Mouse (Mus musculus) heart, postnatal 14 days (tissue): Measurements from ENCODE around the gene Slc38a4. TPM values are rescaled to one million over a fixed set of nuclear protein-coding genes. Genes with fewer than 3 reads are reported as not detected.
A peak's percentile ranks its signal among the peaks of the same experiment; 100 is the strongest.

Source experiments
- DNase-seq, 2 experiments: peaks; one replicate each; pipeline ENCODE4 v3.0.0; 2021 to 2022
- intact Hi-C: fragments of 180-260 bp; cut with DNase I; formaldehyde crosslinking; loops from one replicate; pipeline ENCODE4 v1.15.1; 2025
- long read RNA-seq, 2 experiments: library from polyadenylated mRNA; stranded (forward); transcript quantifications; one replicate each; pipeline ENCODE4 v2.0.0; 2021
- total RNA-seq, 2 experiments: library from RNA; stranded (reverse); gene quantifications; 2 replicates each; pipeline ENCODE4 v1.2.3; 2021

Gene Slc38a4
- total RNA-seq = 10 to 100 TPM; 19.7 to 30.1 TPM
- long read RNA-seq, experiment 1, transcript Slc38a4-201 (16 exons, 3,932 nt) = major isoform, 24 of 31 reads
- long read RNA-seq, experiment 1, partial matches to known transcripts = 2 of 31 reads
- long read RNA-seq, experiment 1, other reads (novel, unspliced or antisense) = 5 of 31 reads
- long read RNA-seq, experiment 2, transcript Slc38a4-201 (16 exons, 3,932 nt) = major isoform, 16 of 19 reads
- long read RNA-seq, experiment 2, partial matches to known transcripts = 0 of 19 reads
- long read RNA-seq, experiment 2, other reads (novel, unspliced or antisense) = 2 of 19 reads

- intact Hi-C loops = no loop called here
- peak in 1 of 2 experiments; percentile 28 for DNase-seq
Observed at GRCm38 (mm10) chr15:97055794-97056193, at the start of gene Slc38a4. Gene Slc38a4, minus strand, starts transcription at chr15:97055956.

- intact Hi-C loops = no loop called here
Observed at GRCm38 (mm10) chr15:97104889-97105391, 49.2 kb upstream of the Slc38a4 start.

GRCm38 (mm10) chr15:97104048-97104447 lies 48.3 kb upstream of the Slc38a4 start:
- no peak for DNase-seq
- intact Hi-C loops = no loop called here

More at GRCm38 (mm10) chr15:97104889-97105391, 49.2 kb upstream of the Slc38a4 start:
- DNase-seq = no peak

- intact Hi-C loops = loop anchor here (2.0 kb wide), 1 partner anchor 100 kb away; no protein-coding TSS in a partner anchor
- peak; percentile 32 to 72 for DNase-seq
Observed at GRCm38 (mm10) chr15:97102811-97103210, 47.1 kb upstream of the Slc38a4 start.

GRCm38 (mm10) chr15:97102181-97102580 lies 46.4 kb upstream of the Slc38a4 start:
- peak; percentile 62 to 76 for DNase-seq
- intact Hi-C loops = loop anchor here (2.0 kb wide), 1 partner anchor 99 kb away; no protein-coding TSS in a partner anchor

- intact Hi-C loops = no loop called here
- DNase-seq = no peak
Observed at GRCm38 (mm10) chr15:97099101-97099500, 43.3 kb upstream of the Slc38a4 start.

- intact Hi-C loops = no loop called here
- no peak for DNase-seq
Observed at GRCm38 (mm10) chr15:97097548-97097947, 41.8 kb upstream of the Slc38a4 start.

GRCm38 (mm10) chr15:97089526-97089925 lies 33.8 kb upstream of the Slc38a4 start:
- intact Hi-C loops = no loop called here
- DNase-seq = no peak

GRCm38 (mm10) chr15:97085833-97086232 lies 30.1 kb upstream of the Slc38a4 start:
- no peak for DNase-seq
- intact Hi-C loops = no loop called here

GRCm38 (mm10) chr15:97077665-97078064 lies 21.9 kb upstream of the Slc38a4 start:
- intact Hi-C loops = no loop called here

GRCm38 (mm10) chr15:97076092-97076491 lies 20.3 kb upstream of the Slc38a4 start:
- intact Hi-C loops = no loop called here
- DNase-seq = no peak

More at GRCm38 (mm10) chr15:97077665-97078064, 21.9 kb upstream of the Slc38a4 start:
- DNase-seq = no peak

GRCm38 (mm10) chr15:97075240-97075639 lies 19.5 kb upstream of the Slc38a4 start:
- intact Hi-C loops = no loop called here
- DNase-seq = no peak

- intact Hi-C loops = no loop called here
- no peak for DNase-seq
Observed at GRCm38 (mm10) chr15:97072859-97073826, 17.4 kb upstream of the Slc38a4 start.

GRCm38 (mm10) chr15:97067340-97068136 lies 11.8 kb upstream of the Slc38a4 start:
- DNase-seq = no peak
- intact Hi-C loops = no loop called here

GRCm38 (mm10) chr15:97066937-97067336 lies 11.2 kb upstream of the Slc38a4 start:
- DNase-seq = no peak
- intact Hi-C loops = no loop called here

- DNase-seq = no peak
- intact Hi-C loops = no loop called here
Observed at GRCm38 (mm10) chr15:97063211-97063610, 7.5 kb upstream of the Slc38a4 start.

- DNase-seq = no peak
- intact Hi-C loops = no loop called here
Observed at GRCm38 (mm10) chr15:97060973-97061372, 5.2 kb upstream of the Slc38a4 start.

GRCm38 (mm10) chr15:97060571-97060970 lies 4.8 kb upstream of the Slc38a4 start:
- DNase-seq = no peak
- intact Hi-C loops = no loop called here

- intact Hi-C loops = no loop called here
- no peak for DNase-seq
Observed at GRCm38 (mm10) chr15:97060102-97060501, 4.3 kb upstream of the Slc38a4 start.
